12 mouse cellular contexts compared by ENCODE assay signal in genomic region chr11:116648976-116649375, GRCm38 (mm10). TPM values are rescaled to one million over a fixed set of nuclear protein-coding genes. Genes with fewer than 3 reads are reported as not detected.
A peak's percentile ranks its signal among the peaks of the same experiment; 100 is the strongest.
DNase-seq lines count a peak whose midpoint lies in the region; ATAC-seq and TF ChIP-seq lines count a peak whose summit lies in the region.
"Had no signal": no experiment of that assay in that cellular context is flagged by ENCODE, and none has a peak within 500 bp of the region (broad histone marks: within the 10 kb centered on the region; RNA-seq: fewer than 3 reads in every experiment).

No protein-coding gene starts in this region.

- no peak for TF ChIP-seq CTCF in gastrocnemius, adult 2 months (IDR thresholded peaks at IDR 0.05)
- TF ChIP-seq CTCF in liver, adult 2 months (IDR thresholded peaks at IDR 0.05; ENCODE audit: low read depth, low read length) = no peak

- intact Hi-C loops in gastrocnemius, adult 2 months (cut with DNase I) = no loop called here

- no peak overlapping the region for H3K4me2 ChIP-seq in limb, embryonic 12.5 days
- H3K4me2 ChIP-seq: forebrain, embryonic 12.5 days had no signal

- DNase-seq in gastrocnemius, adult 2 months = peak; percentile 59
- DNase-seq in gastrocnemius, postnatal 4 days (ENCODE audit: low spot score in 2 of 2) = no peak
- DNase-seq in liver, adult 2 months (ENCODE audit: extremely low read depth, low read depth, low spot score) = no peak
- no peak for DNase-seq in liver
- DNase-seq in embryo, embryonic 9.5 days (ENCODE audit: extremely low spot score) = no peak
- DNase-seq in spleen, postnatal 14 days (ENCODE audit: low spot score in 2 of 2) = no peak
- DNase-seq: B cell, adult 2 months; midbrain, embryonic 14.5 days had no signal

- no peak for TF ChIP-seq POLR2A in liver, adult 2 months (IDR thresholded peaks at IDR 0.05; ENCODE audit: extremely low read depth, insufficient read depth, low read length)

- H3K4me3 ChIP-seq in gastrocnemius, adult 2 months = peak overlapping the region; percentile 46
- no peak overlapping the region for H3K4me3 ChIP-seq in liver, adult 2 months (ENCODE audit: insufficient read depth, low read depth, low read length)
- no peak overlapping the region for H3K4me3 ChIP-seq in brown adipose tissue, adult 24 weeks (ENCODE audit: insufficient read depth, low read depth, low read length)
- no peak overlapping the region for H3K4me3 ChIP-seq in limb, embryonic 12.5 days (replicated peaks)
- H3K4me3 ChIP-seq: forebrain, embryonic 12.5 days had no signal

- no peak for ATAC-seq in limb, embryonic 12.5 days (ENCODE audit: insufficient number of reproducible peaks, insufficient read depth, low FRiP score, low TSS enrichment, low read depth)

- 80% methylated on average over 10 of the region's 10 CpGs for WGBS in liver, adult 2 months
- WGBS in limb, embryonic 12.5 days = 70% methylated on average over 10 of the region's 10 CpGs

- H3K36me3 ChIP-seq in liver, adult 2 months (ENCODE audit: control insufficient read depth, insufficient read depth, low read length) = no peaks in the 10 kb centered on the region
- no peaks in the 10 kb centered on the region for H3K36me3 ChIP-seq in limb, embryonic 12.5 days
- H3K36me3 ChIP-seq: forebrain, embryonic 12.5 days had no signal

- H3K9me3 ChIP-seq in limb, embryonic 12.5 days = no peaks in the 10 kb centered on the region
- H3K9me3 ChIP-seq: forebrain, embryonic 12.5 days had no signal

- peak overlapping the region; percentile 89 for H3K27ac ChIP-seq in gastrocnemius, adult 2 months
- peak overlapping the region; percentile 71 for H3K27ac ChIP-seq in liver, adult 2 months (replicated peaks; ENCODE audit: insufficient read depth, low read depth, low read length)
- peak overlapping the region; percentile 46 for H3K27ac ChIP-seq in brown adipose tissue, adult 24 weeks (replicated peaks; ENCODE audit: low read depth, low read length)
- peak overlapping the region; percentile 72 for H3K27ac ChIP-seq in limb, embryonic 12.5 days
- H3K27ac ChIP-seq: forebrain, embryonic 12.5 days had no signal

- no peaks in the 10 kb centered on the region for H3K4me1 ChIP-seq in liver, adult 2 months (ENCODE audit: control insufficient read depth, insufficient read depth, low read length)
- H3K4me1 ChIP-seq in brown adipose tissue, adult 24 weeks (ENCODE audit: control insufficient read depth, insufficient read depth, insufficient read length, low read length) = no peaks in the 10 kb centered on the region; the same call in 1 of the 2 replicates
- peaks cover 71% of the 10 kb centered on the region for H3K4me1 ChIP-seq in limb, embryonic 12.5 days (replicated peaks)

- no peak overlapping the region for H3K9ac ChIP-seq in liver, adult 2 months (ENCODE audit: low read depth, low read length)
- H3K9ac ChIP-seq in limb, embryonic 12.5 days (replicated peaks) = no peak overlapping the region; the same call in 1 of the 2 replicates
- H3K9ac ChIP-seq: forebrain, embryonic 12.5 days had no signal

- peaks cover 4% of the 10 kb centered on the region; the same call in 1 of the 2 replicates for H3K27me3 ChIP-seq in liver, adult 2 months (ENCODE audit: control insufficient read depth, insufficient read depth, low read length)
- peaks cover 28% of the 10 kb centered on the region for H3K27me3 ChIP-seq in limb, embryonic 12.5 days

- no peaks in the 10 kb centered on the region for H3K79me2 ChIP-seq in liver, adult 2 months (ENCODE audit: control insufficient read depth, insufficient read depth, low read length)

RNA-seq across cellular contexts. Expression of gene Prcd, which starts 4.4 kb away (rescaled TPM):
- total RNA-seq in gastrocnemius, adult 2 months (2021) = 1 to 10 TPM in 1 of 2 experiments, not detected in 1; 1.0 TPM
- under 1 TPM; 0.86 to 0.91 TPM for total RNA-seq in gastrocnemius, postnatal 4 days (2021)
- total RNA-seq in liver, adult 2 months (2014; rRNA removed) = 0.27 TPM in 1 of 2 replicates, not detected in the other
- polyA plus RNA-seq in liver, adult 2 months (2012; rRNA removed) = not detected in 2 replicates
- 1.5 TPM in 1 of 2 replicates, not detected in the other for polyA plus RNA-seq in brown adipose tissue, adult 24 weeks (2012; ENCODE audit: insufficient read depth, insufficient read length, missing spikeins)
- 0.45 and 0.63 TPM in 2 replicates for polyA plus RNA-seq in limb, embryonic 12.5 days (2016; fragmentation: Nextera tagmentation; extraction: Ambion mirVana)

RNA-seq across cellular contexts. Expression of gene Cygb, which starts 5.1 kb away (rescaled TPM):
- 10 to 100 TPM in 1 of 2 experiments, 1 to 10 TPM in 1; 9.6 to 14.7 TPM for total RNA-seq in gastrocnemius, adult 2 months (2021)
- total RNA-seq in gastrocnemius, postnatal 4 days (2021) = 10 to 100 TPM; 26.5 to 30.5 TPM
- total RNA-seq in liver, adult 2 months (2014; rRNA removed) = 2.6 and 4.8 TPM in 2 replicates
- 5.6 and 6.1 TPM in 2 replicates for polyA plus RNA-seq in liver, adult 2 months (2012; rRNA removed)
- polyA plus RNA-seq in brown adipose tissue, adult 24 weeks (2012; ENCODE audit: insufficient read depth, insufficient read length, missing spikeins) = 13.4 and 18.7 TPM in 2 replicates
- 3.1 and 3.6 TPM in 2 replicates for polyA plus RNA-seq in limb, embryonic 12.5 days (2016; fragmentation: Nextera tagmentation; extraction: Ambion mirVana)
- total RNA-seq: hematopoietic stem cell, adult 5-6 weeks had no signal

RNA-seq across cellular contexts. Expression of gene Rhbdf2, which starts 22.2 kb away (rescaled TPM):
- 10 to 100 TPM; 11.6 to 14.4 TPM for total RNA-seq in gastrocnemius, adult 2 months (2021)
- 1 to 10 TPM; 7.4 to 9.1 TPM for total RNA-seq in gastrocnemius, postnatal 4 days (2021)
- total RNA-seq in liver, adult 2 months (2014; rRNA removed) = 3.1 and 4.1 TPM in 2 replicates
- polyA plus RNA-seq in liver, adult 2 months (2012; rRNA removed) = 15.0 and 17.8 TPM in 2 replicates
- 4.4 and 8.2 TPM in 2 replicates for polyA plus RNA-seq in brown adipose tissue, adult 24 weeks (2012; ENCODE audit: insufficient read depth, insufficient read length, missing spikeins)
- 4.1 and 5.1 TPM in 2 replicates for polyA plus RNA-seq in limb, embryonic 12.5 days (2016; fragmentation: Nextera tagmentation; extraction: Ambion mirVana)
